Mouse (Mus musculus) lung, adult 2 months (tissue): ENCODE results near the gene Pcdh15.

ENCODE experiments used
- CTCF ChIP-seq: fragments of 200-500 bp; IDR thresholded peaks from 2 replicates; pipeline ENCODE4 v1.5.1; 2011; ENCODE audit warnings: mild to moderate bottlenecking, low read length, control low read depth; ENCODE audit not compliant: insufficient read depth
- POLR2A ChIP-seq: fragments of 200-500 bp; IDR thresholded peaks from 2 replicates; pipeline ENCODE4 v1.6.1; 2011; ENCODE audit warnings: low read depth, mild to moderate bottlenecking, control low read depth, low read length, borderline replicate concordance; ENCODE audit errors: extremely low read depth

DNA sequence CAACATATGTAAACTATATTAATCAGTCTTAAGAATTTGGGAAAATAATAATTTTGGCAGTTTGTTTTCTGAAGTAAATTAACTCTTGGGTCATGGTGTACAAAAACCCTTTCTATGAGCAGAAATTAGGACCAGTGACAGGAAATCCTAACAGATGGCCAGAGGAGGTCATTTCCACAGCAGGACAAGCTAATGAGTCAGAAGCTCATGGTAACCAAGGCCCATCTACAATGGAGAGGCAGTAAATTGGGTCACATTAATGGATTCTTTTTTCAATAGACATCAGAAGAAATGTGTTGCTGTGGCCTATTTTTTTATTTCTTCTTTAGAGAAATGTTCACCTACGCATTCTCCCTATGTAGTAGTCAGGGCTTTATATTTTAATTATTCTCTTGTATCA is 923.9 kb downstream of the Pcdh15 start:
- TF ChIP-seq CTCF = no peak
- no peak for TF ChIP-seq POLR2A
